Mouse (Mus musculus) ES-E14 (cell line): ENCODE results near the gene Klhdc8a.

ENCODE experiments used
- CHD2 ChIP-seq: IDR thresholded peaks from 2 replicates; pipeline ENCODE4 v1.6.1; 2014; ENCODE audit warnings: mild to moderate bottlenecking, low read depth, low read length, inconsistent platforms
- MAFK ChIP-seq: IDR thresholded peaks from 2 replicates; pipeline ENCODE4 v1.6.1; 2014; ENCODE audit warnings: mild to moderate bottlenecking, low read depth, low read length, inconsistent platforms; ENCODE audit not compliant: insufficient read depth
- ZNF384 ChIP-seq: IDR thresholded peaks from 2 replicates; pipeline ENCODE4 v1.6.1; 2012; ENCODE audit warnings: low read depth, low read length, inconsistent platforms

DNA sequence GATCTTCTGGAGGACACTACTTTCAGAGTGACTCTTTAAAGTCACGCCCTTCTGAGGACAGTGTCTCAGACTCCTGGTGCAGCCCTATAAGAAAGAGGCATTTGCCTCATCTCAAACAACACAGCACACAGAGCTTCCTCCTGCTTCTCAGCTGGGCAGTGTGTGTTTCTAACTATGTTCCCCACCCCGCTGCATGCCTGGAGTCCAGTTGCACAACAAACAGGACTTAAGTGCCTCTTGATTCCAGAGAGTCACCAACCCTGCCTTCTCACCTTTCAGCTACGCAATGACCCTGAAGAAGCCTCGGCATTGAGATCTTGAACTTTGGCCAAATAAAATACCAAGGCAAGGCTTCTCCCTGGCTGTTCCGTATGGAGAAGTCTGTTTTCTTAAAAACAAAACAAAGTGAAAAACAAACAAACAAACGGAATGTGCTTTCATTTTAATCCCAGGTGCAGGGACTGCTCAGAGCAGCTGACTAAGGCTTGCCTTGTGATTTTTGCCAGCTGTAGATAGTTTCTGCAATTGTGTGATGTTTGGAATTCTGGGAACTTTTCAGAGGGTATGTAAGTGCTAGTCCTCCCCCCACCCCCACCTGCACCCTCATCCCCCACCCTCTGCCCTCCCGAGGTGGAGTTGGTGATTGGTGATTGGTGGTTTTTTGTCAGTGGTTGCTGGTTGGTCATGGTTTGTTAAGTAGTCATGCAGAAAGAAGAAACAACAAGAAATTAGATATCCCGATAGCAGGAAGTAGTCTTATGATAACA lies 31.5 kb upstream of the Klhdc8a start:
- TF ChIP-seq ZNF384 = no peak
- no peak for TF ChIP-seq CHD2
- TF ChIP-seq MAFK = no peak
